31 mouse cellular contexts compared by ENCODE assay signal in the genomic region with DNA sequence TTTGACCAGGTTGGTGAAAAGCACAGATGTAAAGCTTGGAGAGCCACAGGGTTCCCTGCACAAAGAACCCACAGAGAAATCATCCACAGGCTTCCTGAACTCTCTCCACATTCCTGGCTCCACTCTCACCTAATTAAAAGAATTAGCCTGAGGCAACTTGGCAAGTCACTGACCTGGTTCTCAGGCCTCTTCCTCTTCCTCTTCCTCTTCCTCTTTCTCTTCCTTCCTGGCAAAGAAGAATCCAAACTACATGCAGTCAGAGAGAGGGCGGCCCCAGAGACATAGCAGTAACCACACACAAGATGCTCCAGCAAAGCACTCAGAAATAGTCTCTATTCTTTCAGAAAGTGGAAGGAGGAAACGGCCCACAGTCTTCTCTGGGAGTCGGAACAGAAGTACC.
DNase-seq lines count a peak whose midpoint lies in the region; ATAC-seq and TF ChIP-seq lines count a peak whose summit lies in the region.
"Had no signal": no experiment of that assay in that cellular context is flagged by ENCODE, and none has a peak within 500 bp of the region (broad histone marks: within the 10 kb centered on the region; RNA-seq: fewer than 3 reads in every experiment).

No protein-coding gene starts in this region.

- no peak overlapping the region for H3K4me3 ChIP-seq in heart, postnatal 0 days (ENCODE audit: low read depth, low read length)
- no peak overlapping the region for H3K4me3 ChIP-seq in lung, postnatal 0 days (ENCODE audit: low read depth, low read length)
- no peak overlapping the region for H3K4me3 ChIP-seq in embryonic facial prominence, embryonic 10.5 days
- H3K4me3 ChIP-seq: embryonic facial prominence, embryonic 13.5 days; forebrain, embryonic 10.5 days; forebrain, embryonic 15.5 days; gastrocnemius, adult 2 months; intestine, embryonic 15.5 days; liver, embryonic 15.5 days; megakaryocyte, embryonic 14.5 days; midbrain, embryonic 12.5 days had no signal

- H3K4me2 ChIP-seq in heart, postnatal 0 days (ENCODE audit: low read depth, low read length): no peak overlapping the region
- no peak overlapping the region for H3K4me2 ChIP-seq in lung, postnatal 0 days (replicated peaks; ENCODE audit: low read depth, low read length)
- H3K4me2 ChIP-seq: embryonic facial prominence, embryonic 13.5 days; forebrain, embryonic 15.5 days; heart, embryonic 11.5 days; intestine, embryonic 15.5 days; liver, embryonic 15.5 days; lung, embryonic 14.5 days; midbrain, embryonic 12.5 days had no signal

- H3K36me3 ChIP-seq in heart, postnatal 0 days (replicated peaks; ENCODE audit: control insufficient read depth, insufficient read depth, low read length): no peaks in the 10 kb centered on the region
- no peaks in the 10 kb centered on the region for H3K36me3 ChIP-seq in lung, postnatal 0 days (ENCODE audit: insufficient read depth, low read length)
- no peaks in the 10 kb centered on the region for H3K36me3 ChIP-seq in embryonic facial prominence, embryonic 10.5 days (replicated peaks)
- H3K36me3 ChIP-seq: embryonic facial prominence, embryonic 13.5 days; forebrain, embryonic 10.5 days; forebrain, embryonic 15.5 days; intestine, embryonic 15.5 days; liver, embryonic 15.5 days; midbrain, embryonic 12.5 days had no signal

- H3K9me3 ChIP-seq in heart, postnatal 0 days (replicated peaks; ENCODE audit: control insufficient read depth, low read length): no peaks in the 10 kb centered on the region
- no peaks in the 10 kb centered on the region for H3K9me3 ChIP-seq in lung, postnatal 0 days (ENCODE audit: low read length)
- H3K9me3 ChIP-seq in embryonic facial prominence, embryonic 10.5 days: no peaks in the 10 kb centered on the region
- H3K9me3 ChIP-seq: embryonic facial prominence, embryonic 13.5 days; forebrain, embryonic 10.5 days; forebrain, embryonic 15.5 days; intestine, embryonic 15.5 days; liver, embryonic 15.5 days; midbrain, embryonic 12.5 days had no signal

- DNase-seq in heart, postnatal 0 days (ENCODE audit: low spot score): peak; percentile 4
- DNase-seq in heart, postnatal 4 days: no peak
- DNase-seq in lung, postnatal 0 days (ENCODE audit: low spot score): peak; percentile 13
- no peak for DNase-seq in lung, postnatal 4 days
- no peak for DNase-seq in embryonic facial prominence, embryonic 10.5 days (ENCODE audit: low spot score)
- peak; percentile 12 for DNase-seq in retina, embryonic 14.5 days (ENCODE audit: low spot score)
- DNase-seq: adrenal gland, adult 8-10 months; B cell, adult 2 months; cerebellum, adult 11 months; cerebellum, adult 9-10 months; cerebellum, postnatal 36 days; gastrocnemius, adult 2 months; gastrocnemius, postnatal 36 days; heart, postnatal 14 days; kidney, adult 2 months; layer of hippocampus, adult 9-11 months; lung, embryonic 14.5 days; thymus, adult 2 months; thymus, postnatal 36 days had no signal

- ATAC-seq in heart, postnatal 0 days (ENCODE audit: insufficient read depth, low read depth): no peak
- ATAC-seq in lung, postnatal 0 days: no peak
- ATAC-seq in cerebellum, adult (ENCODE audit: insufficient number of reproducible peaks, low FRiP score, low TSS enrichment): no peak
- no peak for ATAC-seq in activated CD4-positive, CD25-positive, alpha-beta regulatory T cell, adult 4 months
- ATAC-seq: forebrain, embryonic 15.5 days; intestine, embryonic 15.5 days had no signal

- no peaks in the 10 kb centered on the region for H3K4me1 ChIP-seq in heart, postnatal 0 days (ENCODE audit: control insufficient read depth, insufficient read depth)
- H3K4me1 ChIP-seq in lung, postnatal 0 days (ENCODE audit: insufficient read depth, low read depth, low read length): no peaks in the 10 kb centered on the region
- H3K4me1 ChIP-seq in embryonic facial prominence, embryonic 10.5 days: peaks cover 6% of the 10 kb centered on the region; the same call in 1 of the 2 replicates
- H3K4me1 ChIP-seq: liver, embryonic 15.5 days had no signal

- TF ChIP-seq CTCF in heart, postnatal 0 days (IDR thresholded peaks at IDR 0.05; ENCODE audit: low read depth): no peak
- no peak for TF ChIP-seq CTCF in lung, postnatal 0 days (IDR thresholded peaks at IDR 0.05)

- H3K27ac ChIP-seq in heart, postnatal 0 days (ENCODE audit: low read depth): peak overlapping the region; percentile 28; the same call in 1 of the 2 replicates
- H3K27ac ChIP-seq in lung, postnatal 0 days (ENCODE audit: low read length): no peak overlapping the region
- H3K27ac ChIP-seq in embryonic facial prominence, embryonic 10.5 days (replicated peaks): 0 out of 2 replicates have a peak overlapping the region, but pooled peaks have one; percentile 14
- H3K27ac ChIP-seq: embryonic facial prominence, embryonic 13.5 days; forebrain, embryonic 10.5 days; forebrain, embryonic 15.5 days; gastrocnemius, adult 2 months; hindbrain, postnatal 0 days; intestine, embryonic 15.5 days; kidney, postnatal 0 days; liver, embryonic 15.5 days; midbrain, embryonic 12.5 days had no signal

- 65% methylated on average over 3 of the region's 3 CpGs for WGBS in heart, postnatal 0 days
- 43% methylated on average over 3 of the region's 3 CpGs for WGBS in lung, postnatal 0 days
- WGBS in embryonic facial prominence, embryonic 10.5 days: 82% methylated on average over 3 of the region's 3 CpGs

- no peak overlapping the region for H3K9ac ChIP-seq in heart, postnatal 0 days (replicated peaks; ENCODE audit: low read depth, low read length)
- no peak overlapping the region for H3K9ac ChIP-seq in lung, postnatal 0 days (replicated peaks; ENCODE audit: low read depth)
- H3K9ac ChIP-seq: embryonic facial prominence, embryonic 13.5 days; forebrain, embryonic 15.5 days; intestine, embryonic 15.5 days; liver, embryonic 15.5 days; lung, embryonic 14.5 days; midbrain, embryonic 12.5 days had no signal

- no peaks in the 10 kb centered on the region for H3K27me3 ChIP-seq in heart, postnatal 0 days (ENCODE audit: control insufficient read depth, insufficient read depth, low read length)
- H3K27me3 ChIP-seq in lung, postnatal 0 days (replicated peaks; ENCODE audit: insufficient read depth, low read length): no peaks in the 10 kb centered on the region
- H3K27me3 ChIP-seq in embryonic facial prominence, embryonic 10.5 days (replicated peaks; ENCODE audit: low read depth, poor library complexity, severe bottlenecking): no peaks in the 10 kb centered on the region
- H3K27me3 ChIP-seq: embryonic facial prominence, embryonic 13.5 days; forebrain, embryonic 15.5 days; intestine, embryonic 15.5 days; liver, embryonic 15.5 days; midbrain, embryonic 12.5 days had no signal

- TF ChIP-seq EP300 in heart, postnatal 0 days (IDR thresholded peaks at IDR 0.05; ENCODE audit: low read depth): no peak
- TF ChIP-seq EP300 in lung, postnatal 0 days (IDR thresholded peaks at IDR 0.05): no peak

Comparison
In these comparisons a context has a peak if more than half of its experiments do, and no peak if none do; other contexts are left out.
1. DNase-seq: peak in heart, postnatal 0 days (single experiment), lung, postnatal 0 days (single experiment) and retina, embryonic 14.5 days (single experiment); none in heart, postnatal 4 days (single experiment), lung, postnatal 4 days (0 of 2) and embryonic facial prominence, embryonic 10.5 days (single experiment).